Mouse (Mus musculus) forebrain, embryonic 11.5 days (tissue): ENCODE measurements at regions not wholly inside any gene's neighbourhood (a gene's known extent, or its start where the extent isn't known, plus 50 kb on each side); places are given as distances from the start of the nearest gene placed in this dataset.

Source experiments
- ATAC-seq: fragments of 200-750 bp; cut with Nextera tagmentation; replicated peaks from 2 replicates; pipeline ENCODE4 v1.8.0; 2017; ENCODE audit warnings: moderate TSS enrichment; ENCODE audit not compliant: low FRiP score
- DNase-seq: peaks from one replicate; pipeline ENCODE4 v3.0.0-alpha.2; 2017; ENCODE audit warnings: low spot score
- H3K27ac ChIP-seq: fragments of 300-500 bp; sonication (generic); 2 replicates; pipeline ENCODE4 v1.5.1; 2014; ENCODE audit warnings: low read depth, low read length
- H3K27me3 ChIP-seq: fragments of 300-500 bp; sonication (generic); 2 replicates; pipeline ENCODE4 v1.6.1; 2014; ENCODE audit warnings: mild to moderate bottlenecking, low read length, mixed read lengths; ENCODE audit not compliant: control insufficient read depth, insufficient read depth
- H3K36me3 ChIP-seq: fragments of 300-500 bp; sonication (generic); 2 replicates; pipeline ENCODE4 v1.6.1; 2014; ENCODE audit warnings: mild to moderate bottlenecking, low read length, moderate library complexity, mixed read lengths; ENCODE audit not compliant: control insufficient read depth, insufficient read depth
- H3K4me1 ChIP-seq: fragments of 300-500 bp; sonication (generic); replicated peaks from 2 replicates; pipeline ENCODE4 v1.6.1; 2014; ENCODE audit warnings: low read length, mixed read lengths; ENCODE audit not compliant: control insufficient read depth, insufficient read depth
- H3K4me2 ChIP-seq: fragments of 300-500 bp; sonication (generic); 2 replicates; pipeline ENCODE4 v1.6.1; 2014; ENCODE audit warnings: low read depth, mild to moderate bottlenecking, low read length, moderate library complexity, mixed read lengths; ENCODE audit not compliant: severe bottlenecking
- H3K4me3 ChIP-seq: fragments of 300-500 bp; sonication (generic); 2 replicates; pipeline ENCODE4 v1.5.1; 2014; ENCODE audit warnings: low read depth, low read length
- H3K9ac ChIP-seq: fragments of 300-500 bp; sonication (generic); 2 replicates; pipeline ENCODE4 v1.6.1; 2014; ENCODE audit warnings: low read length
- H3K9me3 ChIP-seq: fragments of 300-500 bp; sonication (generic); 2 replicates; pipeline ENCODE4 v1.6.1; 2016; ENCODE audit warnings: low read length, mixed read lengths; ENCODE audit not compliant: control insufficient read depth
- WGBS: fragments of 180-500 bp; shearing (Covaris S2); extraction: QIAGEN DNeasy Blood & Tissue Kit; methylation state at CpG from one replicate; pipeline ENCODE4 v1.1.7; 2014; 5-methylcytosine and 5-hydroxymethylcytosine counted together

DNA sequence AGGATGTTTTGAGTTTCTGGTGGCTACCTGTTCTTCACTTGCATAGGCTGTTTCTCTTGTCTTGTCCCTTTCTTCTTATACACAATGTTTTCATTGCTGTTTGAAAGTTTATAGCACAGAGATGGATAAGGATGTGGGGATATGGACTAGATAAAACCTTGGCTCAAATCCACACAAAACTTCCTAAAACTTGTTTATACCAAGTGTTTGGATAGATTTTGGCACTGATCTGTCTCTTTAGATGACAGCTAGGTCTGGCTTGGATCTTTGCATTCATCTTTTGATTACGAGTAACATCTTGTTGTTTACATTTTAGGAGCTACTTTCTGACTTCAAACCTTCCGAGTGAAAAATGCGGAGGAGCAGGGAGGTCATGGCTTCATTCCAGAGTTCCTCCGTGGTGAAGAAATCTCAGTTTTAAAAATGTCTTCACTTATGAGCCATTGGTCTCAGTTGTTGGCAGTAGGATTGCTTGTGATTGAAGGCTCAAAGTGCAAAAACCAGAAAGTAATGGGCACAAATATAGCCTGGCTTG is 190.1 kb upstream of the Pkn2 start:
- WGBS = 91% methylated on average over 4 of the region's 4 CpGs
- H3K4me3 ChIP-seq = no peak overlapping the region
- H3K4me1 ChIP-seq = no peaks in the 10 kb centered on the region
- no peak overlapping the region for H3K4me2 ChIP-seq
- ATAC-seq (no peak), DNase-seq (no peak)
- no peaks in the 10 kb centered on the region for H3K27me3 ChIP-seq
- H3K9me3 ChIP-seq = no peaks in the 10 kb centered on the region
- H3K27ac ChIP-seq = no peak overlapping the region
- no peaks in the 10 kb centered on the region for H3K36me3 ChIP-seq
- H3K9ac ChIP-seq = no peak overlapping the region

GRCm38 (mm10) chr3:143054858-143055257 is 173.1 kb upstream of the Pkn2 start:
- 95% methylated on average over 3 of the region's 3 CpGs for WGBS
- H3K36me3 ChIP-seq = no peaks in the 10 kb centered on the region
- no peak overlapping the region for H3K9ac ChIP-seq
- no peaks in the 10 kb centered on the region for H3K9me3 ChIP-seq
- no peaks in the 10 kb centered on the region for H3K4me1 ChIP-seq
- H3K27me3 ChIP-seq = no peaks in the 10 kb centered on the region
- DNase-seq (no peak), ATAC-seq (no peak)
- no peak overlapping the region for H3K27ac ChIP-seq
- no peak overlapping the region for H3K4me3 ChIP-seq
- H3K4me2 ChIP-seq = no peak overlapping the region

GRCm38 (mm10) chr3:143053286-143053993 is 171.6 kb upstream of the Pkn2 start:
- no peak overlapping the region for H3K4me3 ChIP-seq
- no peaks in the 10 kb centered on the region for H3K9me3 ChIP-seq
- ATAC-seq = no peak
- H3K4me1 ChIP-seq = no peaks in the 10 kb centered on the region
- no peaks in the 10 kb centered on the region for H3K36me3 ChIP-seq
- no peak overlapping the region for H3K27ac ChIP-seq
- no peak overlapping the region for H3K9ac ChIP-seq
- no peak overlapping the region for H3K4me2 ChIP-seq
- no peaks in the 10 kb centered on the region for H3K27me3 ChIP-seq
- WGBS = 92% methylated on average over 11 of the region's 11 CpGs
- no peak for DNase-seq

DNA sequence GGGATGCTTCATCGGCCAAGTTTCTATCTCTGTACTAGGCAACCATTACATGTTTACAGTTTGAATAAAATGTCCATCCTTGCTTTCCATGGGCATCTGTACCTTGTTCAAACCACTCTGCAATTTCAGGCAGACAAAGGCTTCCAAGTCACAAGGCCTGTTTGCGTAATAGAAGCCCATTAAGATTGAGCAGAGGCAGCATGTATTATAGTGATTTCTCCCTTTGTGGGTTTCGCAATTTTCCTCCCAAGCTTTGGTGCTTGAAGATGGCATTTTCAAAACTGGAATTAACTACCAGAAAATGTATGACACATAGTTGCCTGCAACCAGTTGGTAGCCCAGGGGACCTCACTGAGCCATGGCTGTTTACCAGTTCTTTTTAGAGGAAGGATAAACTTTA is 158.9 kb upstream of the Pkn2 start:
- 89% methylated on average over 3 of the region's 3 CpGs for WGBS
- Histone ChIP-seq H3K4me3 (no peak overlapping the region), H3K4me2 (no peak overlapping the region), H3K27me3 (no peaks in the 10 kb centered on the region), H3K9ac (no peak overlapping the region), H3K27ac (no peak overlapping the region), H3K9me3 (no peaks in the 10 kb centered on the region), H3K4me1 (no peaks in the 10 kb centered on the region), H3K36me3 (no peaks in the 10 kb centered on the region)
- DNase-seq = no peak
- no peak for ATAC-seq

GRCm38 (mm10) chr3:143036108-143036507 is 154.3 kb upstream of the Pkn2 start:
- ATAC-seq = no peak
- Histone ChIP-seq H3K27me3 (no peaks in the 10 kb centered on the region), H3K36me3 (no peaks in the 10 kb centered on the region), H3K9ac (no peak overlapping the region), H3K27ac (no peak overlapping the region), H3K4me3 (no peak overlapping the region), H3K9me3 (no peaks in the 10 kb centered on the region), H3K4me2 (no peak overlapping the region), H3K4me1 (no peaks in the 10 kb centered on the region)
- 80% methylated on average over 1 of the region's 1 CpGs for whole genome bisulfite sequencing
- DNase-seq = no peak

GRCm38 (mm10) chr3:143034588-143034987 is 152.8 kb upstream of the Pkn2 start:
- Histone ChIP-seq H3K27me3 (no peaks in the 10 kb centered on the region), H3K4me3 (no peak overlapping the region), H3K4me2 (no peak overlapping the region), H3K36me3 (no peaks in the 10 kb centered on the region), H3K4me1 (no peaks in the 10 kb centered on the region), H3K9me3 (no peaks in the 10 kb centered on the region), H3K27ac (no peak overlapping the region), H3K9ac (no peak overlapping the region)
- no peak for ATAC-seq
- WGBS = 80% methylated on average over 9 of the region's 9 CpGs
- DNase-seq = no peak

DNA sequence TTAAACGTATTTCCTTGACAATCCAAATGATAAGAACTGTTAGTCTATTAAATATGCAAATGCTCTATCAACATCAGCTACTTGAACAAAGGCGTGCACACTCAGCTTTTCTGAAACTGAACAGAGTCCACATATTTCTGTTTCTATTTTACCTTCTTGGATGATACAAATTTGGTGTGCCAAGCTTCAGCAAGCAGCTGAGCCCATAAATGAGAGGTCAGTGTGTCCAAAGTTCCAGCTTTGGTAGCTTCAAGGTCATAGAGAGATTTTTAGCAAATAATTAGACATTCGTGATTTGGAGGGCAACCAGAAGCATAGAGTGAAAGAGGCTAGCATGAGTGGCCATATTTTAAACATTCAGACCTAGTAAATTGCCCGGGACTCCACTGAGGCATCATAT is 140.7 kb upstream of the Pkn2 start:
- Histone ChIP-seq H3K4me2 (no peak overlapping the region), H3K4me3 (no peak overlapping the region), H3K27me3 (no peaks in the 10 kb centered on the region), H3K36me3 (no peaks in the 10 kb centered on the region), H3K9ac (no peak overlapping the region), H3K27ac (no peak overlapping the region), H3K9me3 (no peaks in the 10 kb centered on the region), H3K4me1 (no peaks in the 10 kb centered on the region)
- DNase-seq (no peak), ATAC-seq (no peak)
- 82% methylated on average over 4 of the region's 4 CpGs for WGBS

- no peak overlapping the region for H3K4me2 ChIP-seq
- 90% methylated on average over 11 of the region's 11 CpGs for WGBS
- no peaks in the 10 kb centered on the region for H3K36me3 ChIP-seq
- H3K9me3 ChIP-seq = no peaks in the 10 kb centered on the region
- H3K27ac ChIP-seq = no peak overlapping the region
- H3K4me1 ChIP-seq = no peaks in the 10 kb centered on the region
- H3K4me3 ChIP-seq = no peak overlapping the region
- no peak for DNase-seq
- H3K27me3 ChIP-seq = no peaks in the 10 kb centered on the region
- no peak overlapping the region for H3K9ac ChIP-seq
- ATAC-seq = no peak
Observed at GRCm38 (mm10) chr3:143021159-143021871, 139.5 kb upstream of the Pkn2 start.

- Histone ChIP-seq H3K4me2 (no peak overlapping the region), H3K9me3 (no peaks in the 10 kb centered on the region), H3K27ac (no peak overlapping the region), H3K4me3 (no peak overlapping the region), H3K9ac (no peak overlapping the region), H3K36me3 (no peaks in the 10 kb centered on the region), H3K27me3 (no peaks in the 10 kb centered on the region), H3K4me1 (no peaks in the 10 kb centered on the region)
- 97% methylated on average over 4 of the region's 4 CpGs for WGBS
- no peak for DNase-seq
- ATAC-seq = no peak
Observed at GRCm38 (mm10) chr3:143017480-143017879, 135.7 kb upstream of the Pkn2 start.
